Mouse (Mus musculus): ENCODE measurements around the gene Dmpk.

Dmpk gene

DNA sequence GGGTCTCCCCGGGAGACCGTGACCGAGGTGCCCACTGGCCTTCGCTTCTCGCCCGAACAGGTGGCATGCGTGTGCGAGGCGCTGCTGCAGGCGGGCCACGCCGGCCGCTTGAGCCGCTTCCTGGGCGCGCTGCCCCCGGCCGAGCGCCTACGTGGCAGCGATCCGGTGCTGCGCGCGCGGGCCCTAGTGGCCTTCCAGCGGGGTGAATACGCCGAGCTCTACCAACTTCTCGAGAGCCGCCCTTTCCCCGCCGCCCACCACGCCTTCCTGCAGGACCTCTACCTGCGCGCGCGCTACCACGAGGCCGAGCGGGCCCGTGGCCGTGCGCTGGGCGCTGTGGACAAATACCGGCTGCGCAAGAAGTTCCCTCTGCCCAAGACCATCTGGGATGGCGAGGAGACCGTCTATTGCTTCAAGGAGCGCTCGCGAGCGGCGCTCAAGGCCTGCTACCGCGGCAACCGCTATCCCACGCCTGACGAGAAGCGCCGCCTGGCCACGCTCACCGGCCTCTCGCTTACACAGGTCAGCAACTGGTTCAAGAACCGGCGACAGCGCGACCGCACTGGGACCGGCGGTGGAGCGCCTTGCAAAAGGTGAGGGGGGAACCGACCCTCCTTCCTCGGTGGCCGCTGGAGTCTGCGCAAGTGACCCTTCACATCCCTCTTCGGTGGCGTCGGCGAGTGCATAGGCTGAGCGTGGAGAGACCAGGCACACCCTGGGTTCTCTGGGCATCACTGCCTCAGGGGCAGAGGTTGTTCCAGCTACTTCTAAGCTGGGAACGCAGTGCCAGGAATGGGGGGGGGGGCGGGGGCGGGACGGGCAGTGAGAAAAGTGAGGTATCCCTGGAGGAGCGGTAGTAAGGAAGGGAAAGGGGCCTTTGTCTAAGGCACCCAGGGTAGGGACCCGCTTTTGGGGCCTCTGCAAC lies 11.4 kb downstream of the Dmpk start:
- in situ Hi-C loops (cut with MboI; ENCODE audit: low sequenced_read_pairs) = no loop called here

DNA sequence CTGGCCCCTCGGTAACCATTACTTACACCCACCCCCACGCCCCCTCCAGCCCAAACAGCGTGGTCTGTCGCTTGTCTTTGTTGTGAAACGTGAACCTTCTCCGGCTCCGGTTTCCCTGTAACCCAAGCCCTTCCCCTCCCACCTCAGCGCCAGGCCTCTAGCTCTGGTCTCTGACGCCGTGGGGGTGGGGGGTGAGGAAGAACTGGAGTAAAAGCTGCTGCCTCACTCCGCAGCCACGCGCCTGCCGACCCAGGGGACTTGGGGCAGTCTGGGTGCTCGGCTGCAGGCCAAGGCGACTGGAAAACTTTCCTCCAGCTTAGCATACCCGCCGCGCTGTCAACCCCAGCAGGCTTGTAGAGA lies 12.1 kb downstream of the Dmpk start:
- in situ Hi-C loops (cut with MboI; ENCODE audit: low sequenced_read_pairs) = no loop called here

DNA sequence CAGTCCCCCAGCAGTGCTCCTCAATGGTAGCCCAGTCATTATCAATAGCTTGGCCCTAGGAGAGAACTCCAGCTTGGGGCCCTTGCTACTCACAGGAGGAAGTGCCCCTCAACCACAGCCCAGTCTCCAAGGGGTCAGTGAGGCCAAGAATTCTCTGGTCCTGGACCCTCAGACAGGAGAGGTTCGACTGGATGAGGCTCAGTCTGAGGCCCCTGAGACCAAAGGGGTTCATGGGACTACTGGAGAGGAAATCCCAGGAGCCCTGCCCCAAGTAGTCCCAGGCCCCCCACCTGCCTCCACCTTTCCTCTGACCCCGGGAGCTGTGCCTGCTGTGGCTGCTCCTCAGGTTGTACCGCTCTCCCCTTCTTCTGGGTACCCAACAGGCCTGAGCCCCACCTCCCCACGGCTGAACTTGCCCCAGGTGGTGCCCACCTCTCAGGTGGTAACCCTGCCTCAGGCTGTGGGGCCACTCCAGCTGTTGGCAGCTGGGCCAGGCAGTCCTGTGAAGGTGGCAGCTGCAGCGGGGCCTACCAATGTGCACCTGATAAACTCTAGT lies 12.8 kb downstream of the Dmpk start:
- in situ Hi-C loops (cut with MboI; ENCODE audit: low sequenced_read_pairs) = no loop called here

DNA sequence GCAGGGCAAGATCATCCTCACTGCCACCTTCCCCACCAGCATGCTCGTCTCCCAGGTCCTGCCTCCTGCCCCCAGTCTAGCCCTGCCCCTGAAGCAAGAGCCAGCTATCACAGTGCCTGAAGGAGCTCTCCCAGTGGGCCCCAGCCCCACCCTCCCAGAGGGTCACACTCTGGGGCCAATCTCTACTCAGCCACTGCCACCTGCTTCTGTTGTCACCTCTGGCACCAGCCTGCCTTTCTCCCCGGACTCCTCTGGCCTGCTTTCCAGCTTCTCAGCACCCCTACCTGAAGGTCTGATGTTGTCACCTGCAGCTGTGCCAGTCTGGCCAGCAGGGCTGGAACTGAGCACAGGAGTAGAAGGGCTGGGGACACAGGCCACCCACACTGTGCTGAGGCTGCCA lies 13.6 kb downstream of the Dmpk start:
- in situ Hi-C loops (cut with MboI; ENCODE audit: low sequenced_read_pairs) = no loop called here

DNA sequence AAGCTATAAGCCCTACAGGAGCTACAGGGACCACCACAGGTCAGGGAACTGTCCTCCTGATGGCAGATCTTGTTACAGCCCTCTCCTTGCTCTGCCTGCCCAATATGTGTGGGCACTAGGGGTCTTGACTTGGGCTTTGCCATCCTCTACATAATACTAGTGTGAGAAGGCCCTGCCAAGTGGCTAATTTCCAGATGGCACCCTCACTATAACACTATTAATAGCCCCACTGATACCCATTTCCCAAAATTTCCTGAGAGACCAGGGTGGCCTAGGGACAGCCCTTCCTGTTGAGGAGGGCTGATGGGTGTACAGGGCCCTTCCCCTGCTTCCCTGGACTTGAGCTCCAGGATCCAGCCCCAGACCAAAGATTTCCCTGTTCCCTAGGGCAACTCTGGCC lies 14.2 kb downstream of the Dmpk start:
- in situ Hi-C loops (cut with MboI; ENCODE audit: low sequenced_read_pairs) = no loop called here

DNA sequence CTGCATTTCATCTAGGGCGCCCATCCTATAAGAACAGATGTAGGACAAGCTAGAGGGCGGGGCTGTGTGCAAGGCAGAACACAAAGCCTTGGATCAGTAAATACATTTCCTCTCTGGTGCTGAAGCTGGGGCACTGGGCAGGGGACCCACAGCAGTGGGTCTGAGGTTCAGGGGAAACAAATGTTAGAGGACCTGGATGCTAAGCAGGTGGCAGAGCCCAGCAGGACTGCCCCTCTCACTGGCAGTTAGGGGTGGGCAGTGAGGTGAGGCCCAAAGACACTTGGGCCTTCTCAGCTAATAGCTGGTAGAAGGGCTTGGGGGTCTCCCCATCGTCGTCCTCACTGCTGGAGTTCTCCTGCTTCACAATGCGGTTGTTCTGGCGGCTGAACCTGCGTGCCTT lies 15.2 kb downstream of the Dmpk start:
- in situ Hi-C loops (cut with MboI; ENCODE audit: low sequenced_read_pairs) = no loop called here

DNA sequence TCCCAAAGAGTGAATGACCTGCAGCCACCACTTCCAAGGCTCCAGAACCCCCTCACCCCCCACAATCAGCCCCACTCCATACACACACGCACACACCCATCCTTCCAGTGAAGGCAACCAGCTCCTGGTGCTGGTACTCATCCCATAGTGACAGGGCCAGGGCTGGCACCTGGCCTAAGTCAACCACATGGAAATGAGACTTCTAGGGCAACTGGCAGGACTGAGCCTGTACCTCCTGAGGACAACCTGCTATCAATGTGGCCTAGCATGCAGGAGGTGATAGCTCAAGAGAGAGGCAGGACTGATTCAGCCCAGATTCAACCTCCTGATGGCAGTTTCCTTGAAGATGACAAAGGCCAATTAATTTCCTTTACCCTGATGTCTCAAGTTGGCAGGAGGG lies 16.6 kb downstream of the Dmpk start:
- in situ Hi-C loops (cut with MboI; ENCODE audit: low sequenced_read_pairs) = no loop called here

DNA sequence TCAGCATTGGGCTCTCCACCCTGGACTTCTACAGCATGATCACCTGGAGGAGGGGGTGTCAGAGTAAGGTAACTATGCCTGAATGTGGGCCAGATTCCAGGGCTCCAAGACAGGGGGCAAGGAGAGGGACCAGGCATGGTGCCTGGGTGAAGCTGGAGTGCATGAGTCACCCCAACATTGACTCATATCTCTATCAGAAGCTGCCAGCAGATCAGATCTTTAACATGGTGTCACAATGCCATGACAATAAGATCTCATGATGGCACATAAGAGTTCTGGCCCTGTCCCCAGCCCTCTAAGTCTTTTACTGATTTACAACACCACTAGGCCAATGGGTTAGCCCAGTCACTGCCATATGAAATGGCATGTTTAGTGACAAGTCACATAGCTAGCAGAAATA lies 20.1 kb downstream of the Dmpk start:
- in situ Hi-C loops (cut with MboI; ENCODE audit: low sequenced_read_pairs) = no loop called here

DNA sequence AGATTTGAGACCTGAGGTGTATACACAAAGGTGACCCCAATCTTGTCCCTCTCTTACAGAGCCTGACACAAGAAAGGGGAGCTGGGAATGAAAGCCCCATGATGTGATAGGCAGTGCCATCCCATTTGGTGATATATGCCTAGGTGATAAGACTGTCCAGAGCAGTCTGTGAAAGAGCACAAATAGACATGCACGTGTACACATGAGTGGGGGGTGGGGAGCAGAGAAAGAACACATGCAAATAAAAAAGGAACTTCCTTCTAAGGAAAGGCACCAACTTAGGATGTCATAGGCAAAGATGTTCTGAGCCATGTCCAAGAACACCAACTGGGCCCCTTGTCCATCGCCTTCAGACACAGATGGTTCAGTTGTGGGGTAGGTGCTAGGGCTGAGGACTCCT lies 20.8 kb downstream of the Dmpk start:
- in situ Hi-C loops (cut with MboI; ENCODE audit: low sequenced_read_pairs) = no loop called here

DNA sequence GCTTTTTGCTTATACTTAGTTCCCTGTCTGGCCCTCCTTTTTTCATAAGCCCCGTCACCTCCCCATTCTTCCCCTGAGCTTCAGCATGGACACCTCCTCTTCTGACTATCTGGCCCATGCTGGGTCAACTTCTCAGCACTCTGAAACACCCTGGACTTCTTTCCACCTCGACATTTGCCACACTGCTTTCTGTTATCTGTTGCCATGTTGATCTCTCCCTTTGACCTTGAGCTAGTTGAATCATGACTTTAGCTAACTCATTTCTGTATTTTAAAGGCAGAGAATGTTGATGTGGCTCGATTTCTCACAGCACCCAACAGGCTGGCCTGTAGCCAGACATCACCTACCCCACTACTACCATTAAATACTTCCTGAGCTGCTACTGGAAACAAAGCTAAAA lies 23.8 kb downstream of the Dmpk start:
- in situ Hi-C loops (cut with MboI; ENCODE audit: low sequenced_read_pairs) = no loop called here

DNA sequence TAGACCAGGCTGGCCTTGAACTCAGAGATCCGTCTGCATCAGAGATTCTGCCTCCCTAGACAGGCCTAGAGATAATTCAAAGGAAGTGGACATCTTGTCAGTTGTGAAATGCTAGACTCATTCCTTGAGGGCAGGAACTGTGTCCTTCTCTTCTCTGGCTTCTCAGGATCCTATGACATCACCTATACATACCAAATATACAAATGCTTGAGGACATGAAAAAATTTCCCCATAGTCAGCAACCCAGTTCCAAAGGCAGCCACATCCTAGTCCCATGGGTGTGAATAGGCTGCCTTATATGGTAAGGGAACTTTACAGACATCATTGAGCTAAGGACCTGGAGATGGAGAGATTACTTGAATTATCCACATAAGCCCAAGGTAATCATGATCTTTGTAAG lies 25.9 kb downstream of the Dmpk start:
- in situ Hi-C loops (cut with MboI; ENCODE audit: low sequenced_read_pairs) = no loop called here

DNA sequence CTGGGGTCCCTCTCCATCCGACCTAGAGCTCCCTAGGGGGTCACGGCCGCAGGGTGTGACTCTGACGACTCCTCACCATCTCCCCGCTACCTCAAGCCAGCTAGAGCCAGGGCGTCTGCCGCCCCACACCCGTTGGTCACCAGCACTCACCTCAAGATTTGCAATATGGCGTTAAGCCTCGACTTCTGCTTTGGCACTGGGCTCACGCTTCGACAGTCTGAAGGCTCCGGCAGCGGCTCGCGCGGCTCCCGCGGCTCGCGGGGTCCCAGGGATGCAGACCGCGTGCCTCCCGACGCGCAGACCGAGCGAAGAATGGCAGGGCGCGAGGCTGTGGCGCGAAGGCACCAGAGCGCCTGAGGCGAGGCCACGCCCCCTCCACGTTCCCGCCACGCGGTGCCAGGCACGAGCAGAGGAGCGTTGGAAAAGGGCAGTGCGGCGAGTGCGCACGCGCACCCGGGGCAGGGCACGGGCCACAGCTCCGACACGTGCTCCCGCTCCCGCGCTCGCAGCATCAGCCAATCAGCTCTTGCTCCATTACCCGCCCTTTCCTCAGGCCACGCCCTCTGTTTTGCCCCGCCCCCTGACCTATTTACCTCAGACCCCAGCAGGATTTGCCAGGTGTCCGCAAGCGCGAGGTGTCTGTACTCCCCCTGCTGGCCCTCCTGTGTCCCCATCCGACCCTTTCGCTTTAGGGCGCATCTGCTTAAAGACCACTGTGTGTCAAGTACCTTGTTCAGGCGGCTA lies 34.6 kb downstream of the Dmpk start, which contains the start of gene Gm4969:
TSS of gene Gm4969 (minus strand) at position 341 of the 744 bp plus-strand sequence.
- in situ Hi-C loops (cut with MboI; ENCODE audit: low sequenced_read_pairs) = no loop called here

DNA sequence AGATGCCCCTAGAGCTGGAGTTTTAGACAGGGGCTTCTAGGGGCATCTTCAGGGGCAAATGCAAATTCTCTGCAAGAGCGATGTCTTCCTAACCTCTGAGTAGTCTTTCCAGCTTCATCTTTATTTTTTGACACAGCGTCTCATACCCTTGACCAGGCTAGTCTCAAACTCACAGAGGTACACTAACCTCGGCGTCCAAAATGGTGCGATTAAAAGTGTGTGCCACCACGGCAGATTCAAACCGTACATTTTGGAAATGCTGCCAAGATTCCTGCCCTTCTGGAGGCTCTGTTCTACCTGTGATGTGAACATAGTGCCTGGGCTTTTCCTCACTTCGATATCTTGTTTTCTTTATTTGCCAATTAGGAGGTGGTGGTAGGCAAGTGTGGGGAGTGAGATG lies 35.4 kb downstream of the Dmpk start:
- in situ Hi-C loops (cut with MboI; ENCODE audit: low sequenced_read_pairs) = no loop called here

DNA sequence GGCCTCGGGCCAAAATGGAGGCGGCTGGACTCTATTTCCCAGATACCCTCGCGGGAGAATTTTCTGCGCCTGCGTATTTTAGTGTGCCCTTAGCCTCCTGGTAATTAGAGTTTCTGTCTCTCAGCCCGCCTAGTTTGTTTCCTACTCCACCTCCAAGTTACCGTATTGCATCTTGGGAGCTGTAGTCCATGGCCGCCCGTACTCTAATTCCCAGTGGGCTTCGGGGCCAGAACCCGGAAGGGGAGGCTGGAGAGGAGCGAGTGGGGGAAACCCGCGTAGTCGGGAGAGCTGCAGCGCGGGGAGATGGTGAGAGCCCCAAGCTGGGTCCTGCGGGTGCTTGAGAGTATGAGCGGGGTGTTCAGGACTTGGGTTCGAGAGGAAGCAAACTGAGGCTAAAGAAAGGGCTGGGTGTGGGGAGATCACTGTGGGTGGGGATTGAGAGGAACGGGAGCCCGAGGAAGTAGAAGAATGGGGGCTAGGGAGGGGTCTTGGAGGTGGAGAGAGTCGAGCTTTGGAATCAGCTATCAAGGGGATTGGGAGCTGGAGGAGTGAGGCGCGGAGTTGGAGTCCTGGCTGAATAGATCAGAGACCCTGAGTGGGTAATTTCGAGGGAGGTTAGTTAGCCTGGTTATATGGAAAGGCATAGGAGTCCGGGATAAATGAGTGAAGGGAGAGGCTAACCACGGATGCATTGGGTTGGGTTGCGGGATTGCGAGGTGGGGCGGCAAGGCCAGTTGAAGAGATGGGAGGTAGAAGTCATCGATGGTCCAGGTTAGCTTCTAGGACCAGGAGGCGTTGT lies 36.2 kb downstream of the Dmpk start, which contains the start of gene Fbxo46:
TSS of gene Fbxo46 (plus strand) at position 229 of the 799 bp plus-strand sequence.
- in situ Hi-C loops (cut with MboI; ENCODE audit: low sequenced_read_pairs) = no loop called here

DNA sequence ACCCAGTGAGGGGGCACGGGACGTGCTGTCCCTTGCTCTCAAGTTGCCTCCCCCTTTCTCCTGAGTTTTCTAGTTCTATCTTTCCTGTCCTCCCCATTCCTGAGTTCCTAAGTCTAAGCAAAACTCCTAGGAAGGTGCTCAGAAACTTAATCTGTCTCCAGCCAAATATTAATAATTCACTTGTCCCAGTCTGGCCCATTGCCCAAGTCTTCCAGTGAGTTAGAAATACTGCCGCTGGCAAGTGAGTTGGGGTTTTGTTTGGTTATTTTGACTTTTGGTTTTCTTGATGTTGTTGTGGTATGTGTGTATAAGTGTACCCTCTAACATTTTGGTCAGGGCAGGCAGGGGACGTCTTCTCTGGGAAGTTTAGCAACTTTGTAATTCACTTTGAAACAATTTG lies 38.0 kb downstream of the Dmpk start:
- in situ Hi-C loops (cut with MboI; ENCODE audit: low sequenced_read_pairs) = no loop called here

DNA sequence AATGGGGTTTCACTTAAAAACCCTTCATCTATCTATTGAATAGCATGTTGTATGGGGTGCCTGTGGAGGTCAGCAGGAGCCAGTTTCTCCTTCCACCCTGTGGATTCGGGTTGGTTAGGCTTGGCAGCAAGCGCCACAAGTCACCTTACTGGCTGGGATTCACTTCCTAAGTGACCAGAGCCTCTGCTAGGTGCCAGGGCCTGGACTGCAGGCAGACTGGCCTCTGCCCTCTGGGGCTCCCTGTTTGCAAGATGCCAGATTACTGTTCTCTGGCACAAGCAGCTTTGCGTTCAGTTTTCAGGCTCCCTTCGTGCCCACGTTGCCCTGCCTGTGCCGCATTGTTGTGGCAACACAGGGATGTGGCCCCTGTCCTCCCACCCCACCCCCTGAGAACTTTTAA lies 41.1 kb downstream of the Dmpk start:
- in situ Hi-C loops (cut with MboI; ENCODE audit: low sequenced_read_pairs) = no loop called here

DNA sequence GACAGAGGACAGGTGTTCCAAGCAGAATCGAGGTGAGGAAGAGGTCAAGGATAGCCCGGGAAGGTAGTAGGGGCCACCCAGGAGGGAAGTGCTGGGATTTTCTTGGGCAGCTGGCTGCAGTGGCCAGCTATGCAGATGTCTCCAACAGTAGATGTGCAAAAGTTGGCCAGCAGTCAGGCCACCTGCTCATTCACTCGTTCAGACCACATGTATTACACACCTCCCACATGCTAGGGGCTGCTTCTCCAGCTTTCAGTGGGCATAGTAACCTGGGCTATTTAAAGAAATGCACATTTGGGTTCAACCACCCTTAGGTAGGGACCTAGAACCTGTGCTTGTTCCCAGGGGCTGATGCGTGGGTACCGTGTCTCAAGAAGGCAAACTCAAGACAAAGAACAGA lies 44.1 kb downstream of the Dmpk start:
- in situ Hi-C loops (cut with MboI; ENCODE audit: low sequenced_read_pairs) = no loop called here

DNA sequence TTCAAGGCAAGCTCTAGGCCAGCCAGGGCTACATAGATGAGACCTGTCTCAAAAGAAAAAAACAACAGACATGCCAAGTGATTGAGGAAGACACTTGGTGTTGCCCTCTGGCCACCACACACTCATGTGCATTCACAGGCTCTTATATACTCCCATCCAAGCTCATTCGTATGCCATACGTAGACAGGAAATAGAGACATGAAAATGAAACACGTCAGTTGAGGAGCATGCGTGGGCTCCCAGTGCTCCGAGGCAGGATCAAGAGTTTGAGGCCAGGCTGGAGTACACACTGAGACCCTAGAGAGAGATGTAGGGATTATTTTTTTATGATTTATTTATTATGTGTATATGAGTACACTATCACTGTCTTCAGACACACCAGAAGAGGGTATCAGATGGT lies 45.7 kb downstream of the Dmpk start:
- in situ Hi-C loops (cut with MboI; ENCODE audit: low sequenced_read_pairs) = no loop called here

DNA sequence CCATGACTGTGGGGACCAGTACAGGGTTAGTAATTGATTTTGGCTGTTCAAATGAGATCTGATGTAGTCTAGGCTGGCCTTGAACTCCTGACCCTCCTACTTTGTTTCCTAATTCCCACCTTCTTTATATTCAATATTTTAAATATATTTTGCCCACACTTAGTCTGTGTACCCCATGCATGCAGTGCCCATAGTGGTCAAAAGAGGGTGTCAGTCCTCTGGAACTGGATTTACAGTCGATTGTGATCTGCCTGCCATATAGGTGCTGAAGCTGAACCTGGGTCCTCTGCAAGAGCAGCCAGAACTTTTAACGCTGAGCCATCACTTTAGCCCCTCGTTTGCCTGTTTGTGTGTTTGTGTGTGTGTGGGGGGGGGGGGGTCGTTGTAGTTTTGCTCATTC lies 47.0 kb downstream of the Dmpk start:
- in situ Hi-C loops (cut with MboI; ENCODE audit: low sequenced_read_pairs) = no loop called here

DNA sequence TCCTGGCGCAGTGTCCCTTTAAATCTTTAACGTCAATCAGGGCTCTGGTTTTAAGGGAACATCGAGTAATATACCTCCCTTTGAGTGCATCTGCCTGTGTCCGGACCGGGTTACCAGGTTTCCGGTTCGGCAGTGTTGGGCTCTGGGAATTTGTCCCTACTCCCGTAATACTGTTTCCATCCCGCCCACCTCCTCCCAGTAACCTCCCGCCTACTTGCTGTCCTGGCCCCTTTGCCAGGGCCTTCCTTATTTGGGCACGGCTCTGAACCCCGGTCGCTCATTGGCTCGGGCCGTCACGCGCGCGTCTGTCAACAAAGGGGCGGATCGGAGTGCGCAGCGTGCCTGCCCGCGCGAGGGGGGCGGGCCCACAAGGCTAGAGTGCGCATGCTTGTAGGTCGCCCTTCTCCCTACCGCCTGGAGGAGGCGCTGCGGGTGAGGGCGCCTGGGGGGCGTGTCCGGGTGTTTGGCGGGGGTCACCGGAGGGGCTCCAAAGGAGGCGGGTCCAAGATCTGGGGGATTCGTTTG lies 47.7 kb downstream of the Dmpk start:
- in situ Hi-C loops (cut with MboI; ENCODE audit: low sequenced_read_pairs) = no loop called here

DNA sequence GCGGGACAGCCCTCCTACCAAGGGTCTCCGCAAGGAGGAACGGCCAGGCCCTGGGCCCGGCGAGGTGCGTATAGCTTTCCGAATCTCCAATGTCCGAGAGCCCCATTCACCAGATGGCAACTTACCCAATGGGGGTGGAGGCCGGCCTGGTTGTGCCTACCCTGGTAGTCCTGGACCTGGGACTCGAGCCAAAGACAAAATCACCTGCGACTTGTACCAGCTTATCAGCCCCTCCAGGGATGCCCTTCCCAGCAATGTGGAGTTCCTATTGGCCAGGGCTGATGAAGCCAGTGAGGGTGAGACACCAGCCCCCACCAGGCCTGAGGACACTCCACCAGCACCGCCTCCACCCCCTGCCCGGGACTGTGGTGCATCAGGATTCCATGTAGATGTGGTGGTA lies 52.5 kb downstream of the Dmpk start:
- in situ Hi-C loops (cut with MboI; ENCODE audit: low sequenced_read_pairs) = no loop called here

Data from CH12F3 (cell line).